Mouse (Mus musculus): ENCODE measurements around the gene Cdc37l1. TPM values are rescaled to one million over a fixed set of nuclear protein-coding genes. Genes with fewer than 3 reads are reported as not detected.
A peak's percentile ranks its signal among the peaks of the same experiment; 100 is the strongest.

The Cdc37l1 gene
- polyA plus RNA-seq, 1 experiment from 2014 or later, result 45.5 TPM

DNA sequence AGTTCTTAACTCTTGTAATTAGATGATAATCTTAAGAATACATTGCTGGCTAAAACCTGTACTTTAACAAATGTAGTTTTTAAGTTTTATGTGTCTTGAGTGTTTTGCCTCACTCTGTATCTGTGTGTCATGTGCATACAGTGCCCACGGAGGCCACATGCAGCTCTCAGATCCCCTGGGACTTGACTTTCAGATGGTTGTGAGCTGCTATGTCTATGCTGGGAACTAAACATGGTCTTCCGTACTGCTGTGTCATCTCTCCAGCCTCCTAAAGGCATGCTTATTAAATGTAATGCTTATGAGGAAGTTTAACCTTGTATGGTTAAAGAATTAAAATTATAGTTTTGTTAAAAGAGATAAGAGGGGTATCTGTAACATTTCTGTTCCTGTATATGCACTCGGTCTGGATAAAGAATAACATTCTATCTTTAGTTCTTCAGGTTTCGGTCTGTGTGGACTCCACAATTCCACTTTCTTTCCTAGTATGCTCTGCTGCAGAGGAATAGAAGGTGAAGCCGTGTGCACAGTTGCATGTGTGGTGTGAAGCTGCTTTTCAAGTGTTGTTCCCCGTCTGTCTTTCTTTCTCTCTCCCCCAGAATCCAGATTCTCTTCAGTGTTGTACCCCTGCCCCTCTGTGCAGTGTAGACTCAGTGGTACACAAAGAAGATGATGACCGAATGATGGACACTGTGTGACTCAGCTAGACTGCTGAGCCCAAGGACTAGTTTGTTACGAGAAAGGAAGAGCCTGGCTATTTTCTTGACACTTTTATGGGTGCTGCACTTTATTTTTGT is 25.5 kb downstream of the Cdc37l1 start:
- Histone ChIP-seq H3K4me1 (ENCODE audit: control insufficient read depth, insufficient read depth, low read length) (no peaks in the 10 kb centered on the region), H3K36me3 (ENCODE audit: control insufficient read depth, insufficient read depth, low read length) (peaks cover 9% of the 10 kb centered on the region; the same call in 1 of the 2 replicates)

DNA sequence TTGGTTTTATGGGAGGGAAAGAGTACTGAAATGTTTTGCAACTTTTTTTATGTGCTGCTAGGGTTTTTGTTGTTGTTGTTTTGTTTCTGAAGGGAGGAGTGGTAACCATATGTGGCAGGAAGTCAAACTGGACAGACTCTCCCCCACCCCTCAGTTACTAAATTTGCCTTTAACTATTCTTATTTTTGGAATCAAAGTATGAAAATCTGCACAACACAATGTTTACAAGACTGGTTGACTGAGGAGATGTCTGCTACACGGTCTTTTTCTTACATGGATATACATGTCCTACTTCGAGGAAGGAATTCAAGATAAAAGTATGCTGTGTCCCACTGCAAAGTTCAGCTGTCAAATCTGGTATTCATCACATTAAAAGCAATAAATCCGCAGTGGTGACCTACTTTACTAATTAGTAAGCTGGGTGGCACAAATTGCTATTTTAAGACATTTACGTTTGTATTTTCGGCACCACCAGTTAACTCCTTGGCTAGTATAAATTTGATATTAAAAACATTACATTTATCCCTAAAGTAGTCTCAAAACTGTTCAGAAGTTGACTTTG is 26.1 kb downstream of the Cdc37l1 start:
- Histone ChIP-seq H3K4me1 (ENCODE audit: control insufficient read depth, insufficient read depth, low read length) (no peaks in the 10 kb centered on the region), H3K36me3 (ENCODE audit: control insufficient read depth, insufficient read depth, low read length) (peaks cover 11% of the 10 kb centered on the region; the same call in 1 of the 2 replicates), H3K4me3 (ENCODE audit: low read depth, low read length) (no peak overlapping the region), H3K9me3 (ENCODE audit: control insufficient read depth, low read length) (no peaks in the 10 kb centered on the region), H3K27ac (ENCODE audit: low read depth, low read length) (no peak overlapping the region), H3K9ac (ENCODE audit: low read length) (no peak overlapping the region), H3K4me2 (no peak overlapping the region), H3K27me3 (ENCODE audit: control insufficient read depth, insufficient read depth, low read length) (no peaks in the 10 kb centered on the region)
- DNase-seq (ENCODE audit: low spot score, missing footprints) (no peak), ATAC-seq (ENCODE audit: low FRiP score) (no peak)
- WGBS, result 92% methylated on average over 5 of the region's 5 CpGs

More for the DNA sequence above, 25.5 kb downstream of the Cdc37l1 start:
- no peak overlapping the region for H3K27ac ChIP-seq (ENCODE audit: low read depth, low read length)
- H3K27me3 ChIP-seq (ENCODE audit: control insufficient read depth, insufficient read depth, low read length), result no peaks in the 10 kb centered on the region
- no peak overlapping the region for H3K9ac ChIP-seq (ENCODE audit: low read length)
- WGBS, result 87% methylated on average over 8 of the region's 8 CpGs
- H3K4me2 ChIP-seq, result no peak overlapping the region
- ATAC-seq (ENCODE audit: low FRiP score), result no peak
- H3K4me3 ChIP-seq (ENCODE audit: low read depth, low read length), result no peak overlapping the region
- DNase-seq (ENCODE audit: low spot score, missing footprints), result no peak
- no peaks in the 10 kb centered on the region for H3K9me3 ChIP-seq (ENCODE audit: control insufficient read depth, low read length)

DNA sequence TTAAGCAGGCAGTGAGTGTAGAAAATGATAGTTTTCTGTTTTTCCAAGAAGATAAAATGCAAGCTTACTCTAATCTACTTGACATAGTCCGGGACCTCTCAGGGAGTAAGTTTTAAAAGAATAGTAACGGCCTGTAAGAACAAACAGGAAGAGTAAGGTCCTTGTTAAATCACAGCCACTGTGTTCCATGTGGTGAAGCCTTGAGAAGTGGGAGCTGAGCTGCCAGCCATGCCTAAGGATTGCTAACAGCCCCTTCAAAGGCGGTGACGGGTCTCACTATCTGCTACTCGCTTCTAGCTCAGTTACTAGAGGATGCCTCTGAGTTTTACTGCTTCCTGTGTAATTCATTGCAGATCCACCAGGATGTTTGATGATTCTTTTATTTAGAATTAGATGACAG is 26.6 kb downstream of the Cdc37l1 start:
- DNase-seq (ENCODE audit: low spot score, missing footprints) (no peak), ATAC-seq (ENCODE audit: low FRiP score) (no peak)
- WGBS, result 90% methylated on average over 5 of the region's 5 CpGs
- no peak overlapping the region for H3K9ac ChIP-seq (ENCODE audit: low read length)
- no peak overlapping the region for H3K27ac ChIP-seq (ENCODE audit: low read depth, low read length)
- no peaks in the 10 kb centered on the region for H3K27me3 ChIP-seq (ENCODE audit: control insufficient read depth, insufficient read depth, low read length)
- peaks cover 16% of the 10 kb centered on the region; the same call in 1 of the 2 replicates for H3K36me3 ChIP-seq (ENCODE audit: control insufficient read depth, insufficient read depth, low read length)
- H3K4me3 ChIP-seq (ENCODE audit: low read depth, low read length), result no peak overlapping the region
- no peaks in the 10 kb centered on the region for H3K9me3 ChIP-seq (ENCODE audit: control insufficient read depth, low read length)
- H3K4me1 ChIP-seq (ENCODE audit: control insufficient read depth, insufficient read depth, low read length), result no peaks in the 10 kb centered on the region
- no peak overlapping the region for H3K4me2 ChIP-seq

DNA sequence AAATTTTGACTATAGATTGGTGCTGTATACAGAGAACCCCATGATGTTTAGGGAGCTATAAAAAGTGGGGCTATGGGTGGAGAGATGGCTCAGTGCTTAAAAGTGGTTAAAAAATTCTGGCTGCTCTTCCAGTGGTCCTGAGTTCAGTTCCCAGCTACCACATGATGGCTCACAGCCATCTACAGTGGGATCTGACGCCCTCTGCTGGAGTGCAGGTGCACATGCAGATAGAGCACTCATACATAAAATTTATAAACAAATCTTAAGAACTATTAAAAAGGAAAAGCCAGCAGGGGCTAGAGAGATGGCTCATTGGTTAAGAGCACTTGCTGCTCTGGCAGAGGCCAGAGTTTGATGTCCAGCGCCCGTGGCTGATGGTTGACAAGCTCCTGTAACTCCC is 29.5 kb downstream of the Cdc37l1 start:
- Histone ChIP-seq H3K9ac (ENCODE audit: low read length) (no peak overlapping the region), H3K4me3 (ENCODE audit: low read depth, low read length) (no peak overlapping the region), H3K27me3 (ENCODE audit: control insufficient read depth, insufficient read depth, low read length) (no peaks in the 10 kb centered on the region), H3K27ac (ENCODE audit: low read depth, low read length) (no peak overlapping the region), H3K4me2 (no peak overlapping the region), H3K9me3 (ENCODE audit: control insufficient read depth, low read length) (no peaks in the 10 kb centered on the region), H3K36me3 (ENCODE audit: control insufficient read depth, insufficient read depth, low read length) (peaks cover 18% of the 10 kb centered on the region; the same call in 1 of the 2 replicates), H3K4me1 (ENCODE audit: control insufficient read depth, insufficient read depth, low read length) (no peaks in the 10 kb centered on the region)
- ATAC-seq (ENCODE audit: low FRiP score) (no peak), DNase-seq (ENCODE audit: low spot score, missing footprints) (no peak)
- WGBS, result 89% methylated on average over 3 of the region's 3 CpGs

DNA sequence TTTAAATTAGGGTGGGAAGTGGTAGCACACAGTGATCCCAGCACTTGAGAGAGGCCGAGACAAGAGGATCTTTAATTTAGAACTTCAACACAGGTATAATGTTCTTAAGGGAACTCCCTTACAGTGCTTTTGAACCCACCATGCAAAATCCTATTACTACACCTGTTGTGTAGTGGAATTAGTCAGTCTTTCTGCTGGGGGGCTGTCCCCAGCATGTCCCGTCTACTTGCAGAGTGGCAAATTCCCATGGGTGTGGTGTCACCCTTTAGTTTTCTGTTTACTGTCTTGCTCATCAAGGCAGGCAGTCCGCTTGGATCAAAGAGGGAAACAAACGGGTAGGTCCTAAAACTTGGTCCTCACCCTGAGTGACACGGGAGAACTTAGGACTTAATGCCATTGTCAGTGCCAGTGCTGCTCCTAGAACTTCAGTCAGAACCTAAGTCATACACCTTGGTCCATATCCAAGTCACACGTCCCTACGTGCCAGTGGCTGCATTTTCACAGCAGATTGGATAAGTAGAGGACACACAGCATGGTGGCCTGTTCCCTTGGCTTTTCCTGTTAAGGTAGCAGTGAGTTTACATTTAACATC is 31.7 kb downstream of the Cdc37l1 start:
- Histone ChIP-seq H3K4me1 (ENCODE audit: control insufficient read depth, insufficient read depth, low read length) (no peaks in the 10 kb centered on the region), H3K36me3 (ENCODE audit: control insufficient read depth, insufficient read depth, low read length) (peaks cover 23% of the 10 kb centered on the region; the same call in 1 of the 2 replicates), H3K4me3 (ENCODE audit: low read depth, low read length) (no peak overlapping the region), H3K27ac (ENCODE audit: low read depth, low read length) (no peak overlapping the region), H3K4me2 (no peak overlapping the region), H3K27me3 (ENCODE audit: control insufficient read depth, insufficient read depth, low read length) (no peaks in the 10 kb centered on the region), H3K9ac (ENCODE audit: low read length) (no peak overlapping the region), H3K9me3 (ENCODE audit: control insufficient read depth, low read length) (no peaks in the 10 kb centered on the region)
- no peak for DNase-seq (ENCODE audit: low spot score, missing footprints)
- no peak for ATAC-seq (ENCODE audit: low FRiP score)
- 91% methylated on average over 7 of the region's 7 CpGs for WGBS

DNA sequence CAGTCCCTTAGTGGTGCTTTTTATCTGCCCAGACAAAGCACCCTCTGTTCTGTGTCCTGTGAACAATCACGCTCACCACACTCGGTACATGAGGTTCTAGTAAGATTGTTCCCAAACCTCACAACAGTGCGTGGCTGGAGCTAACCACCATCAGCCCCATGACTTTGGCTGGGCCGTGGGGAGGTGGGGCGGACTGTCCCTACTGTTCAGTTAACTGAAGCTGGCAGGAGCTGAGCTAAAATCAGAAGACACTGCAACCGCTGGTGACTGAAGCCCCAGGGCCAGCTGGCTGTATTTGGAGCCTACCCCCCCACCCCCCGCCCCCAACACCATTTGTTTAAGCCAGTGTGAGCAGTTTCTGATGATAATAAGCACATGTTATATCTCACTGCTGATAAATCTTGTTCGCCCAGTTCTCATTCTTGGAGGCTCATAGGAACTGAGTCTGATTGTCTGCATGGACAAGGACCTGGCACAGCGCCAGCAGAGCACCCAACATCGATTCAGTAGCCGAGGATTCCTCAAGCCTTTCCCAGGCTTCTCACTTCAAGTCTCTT is 34.3 kb downstream of the Cdc37l1 start:
- Histone ChIP-seq H3K36me3 (ENCODE audit: control insufficient read depth, insufficient read depth, low read length) (peaks cover 23% of the 10 kb centered on the region; the same call in 1 of the 2 replicates), H3K27ac (ENCODE audit: low read depth, low read length) (peak overlapping the region; percentile 7; the same call in 1 of the 2 replicates), H3K9me3 (ENCODE audit: control insufficient read depth, low read length) (no peaks in the 10 kb centered on the region), H3K27me3 (ENCODE audit: control insufficient read depth, insufficient read depth, low read length) (no peaks in the 10 kb centered on the region), H3K4me1 (ENCODE audit: control insufficient read depth, insufficient read depth, low read length) (no peaks in the 10 kb centered on the region), H3K9ac (ENCODE audit: low read length) (no peak overlapping the region), H3K4me3 (ENCODE audit: low read depth, low read length) (no peak overlapping the region), H3K4me2 (no peak overlapping the region)
- no peak for DNase-seq (ENCODE audit: low spot score, missing footprints)
- WGBS, result 84% methylated on average over 11 of the region's 11 CpGs
- ATAC-seq (ENCODE audit: low FRiP score), result no peak; the same call in 1 of the 2 replicates

DNA sequence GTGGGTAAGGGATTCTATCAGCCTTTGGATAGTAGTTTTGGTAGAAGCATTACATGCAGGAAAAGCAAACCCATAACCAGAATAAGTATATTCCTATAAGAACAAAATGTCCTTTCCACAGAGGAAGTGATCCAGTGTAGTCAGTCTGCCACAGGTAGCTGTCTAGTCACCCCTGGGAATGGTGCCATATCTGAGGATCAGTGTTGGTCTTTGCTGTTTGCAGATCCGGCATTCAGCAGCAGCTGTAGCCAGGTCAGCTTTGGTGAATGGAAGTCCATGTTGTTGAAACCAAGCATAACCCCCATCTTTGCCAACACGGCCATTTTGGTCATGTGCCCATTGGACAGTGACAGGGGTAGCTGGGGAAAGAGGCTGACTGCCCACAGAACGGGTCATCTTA is 41.6 kb downstream of the Cdc37l1 start:
- Histone ChIP-seq H3K9me3 (ENCODE audit: control insufficient read depth, low read length) (no peaks in the 10 kb centered on the region), H3K4me2 (no peak overlapping the region), H3K4me1 (ENCODE audit: control insufficient read depth, insufficient read depth, low read length) (no peaks in the 10 kb centered on the region), H3K36me3 (ENCODE audit: control insufficient read depth, insufficient read depth, low read length) (peaks cover 5% of the 10 kb centered on the region; the same call in 1 of the 2 replicates), H3K9ac (ENCODE audit: low read length) (no peak overlapping the region), H3K27ac (ENCODE audit: low read depth, low read length) (no peak overlapping the region), H3K27me3 (ENCODE audit: control insufficient read depth, insufficient read depth, low read length) (no peaks in the 10 kb centered on the region), H3K4me3 (ENCODE audit: low read depth, low read length) (no peak overlapping the region)
- no peak for ATAC-seq (ENCODE audit: low FRiP score)
- WGBS, result 89% methylated on average over 3 of the region's 3 CpGs
- no peak for DNase-seq (ENCODE audit: low spot score, missing footprints)

DNA sequence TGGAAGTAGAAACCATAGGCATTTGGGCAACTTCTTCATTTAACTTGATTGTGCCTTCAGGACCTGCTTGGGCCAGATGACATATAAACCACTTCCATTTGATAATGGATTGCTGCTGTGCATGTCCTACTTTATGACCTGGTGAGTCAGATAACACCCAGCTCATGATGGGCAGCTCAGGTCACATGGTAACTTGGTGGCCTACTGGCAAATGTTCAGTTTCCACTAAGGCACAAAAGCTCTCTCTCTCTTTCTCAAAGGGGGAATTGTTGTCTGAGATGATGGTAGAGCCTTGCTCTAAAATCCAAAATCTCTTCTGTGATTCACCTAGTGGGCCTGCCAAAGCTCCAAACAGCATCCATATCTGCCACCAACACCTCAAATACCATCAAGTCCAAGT is 42.5 kb downstream of the Cdc37l1 start:
- Histone ChIP-seq H3K27me3 (ENCODE audit: control insufficient read depth, insufficient read depth, low read length) (no peaks in the 10 kb centered on the region), H3K4me3 (ENCODE audit: low read depth, low read length) (no peak overlapping the region), H3K9ac (ENCODE audit: low read length) (no peak overlapping the region), H3K36me3 (ENCODE audit: control insufficient read depth, insufficient read depth, low read length) (peaks cover 3% of the 10 kb centered on the region; the same call in 1 of the 2 replicates), H3K9me3 (ENCODE audit: control insufficient read depth, low read length) (no peaks in the 10 kb centered on the region), H3K27ac (ENCODE audit: low read depth, low read length) (no peak overlapping the region), H3K4me1 (ENCODE audit: control insufficient read depth, insufficient read depth, low read length) (no peaks in the 10 kb centered on the region), H3K4me2 (no peak overlapping the region)
- no peak for ATAC-seq (ENCODE audit: low FRiP score)
- DNase-seq (ENCODE audit: low spot score, missing footprints), result no peak

DNA sequence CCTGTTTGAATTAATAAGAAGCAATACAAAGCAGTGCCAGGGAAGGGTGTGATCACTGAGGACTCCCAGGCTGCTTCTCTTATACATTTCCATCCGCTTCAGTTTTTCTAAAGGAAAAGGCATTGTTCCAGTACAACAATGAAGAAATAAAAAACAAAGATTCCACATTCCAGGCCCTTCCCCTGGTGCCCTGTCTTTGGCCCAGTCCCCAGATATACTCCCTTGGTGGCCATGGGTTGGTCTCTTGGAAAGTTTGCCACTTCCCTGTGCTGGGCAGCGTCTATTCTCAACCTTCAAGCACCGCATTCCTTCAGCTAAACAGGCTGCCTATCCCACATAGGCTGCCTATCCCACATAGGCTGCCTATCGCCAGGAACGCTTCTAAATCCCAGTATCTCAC is 46.9 kb downstream of the Cdc37l1 start:
- Histone ChIP-seq H3K36me3 (ENCODE audit: control insufficient read depth, insufficient read depth, low read length) (peaks cover 3% of the 10 kb centered on the region; the same call in 1 of the 2 replicates), H3K4me2 (no peak overlapping the region), H3K27ac (ENCODE audit: low read depth, low read length) (no peak overlapping the region), H3K4me1 (ENCODE audit: control insufficient read depth, insufficient read depth, low read length) (no peaks in the 10 kb centered on the region), H3K4me3 (ENCODE audit: low read depth, low read length) (no peak overlapping the region), H3K27me3 (ENCODE audit: control insufficient read depth, insufficient read depth, low read length) (no peaks in the 10 kb centered on the region), H3K9ac (ENCODE audit: low read length) (no peak overlapping the region), H3K9me3 (ENCODE audit: control insufficient read depth, low read length) (no peaks in the 10 kb centered on the region; the same call in 1 of the 2 replicates)
- no peak for ATAC-seq (ENCODE audit: low FRiP score)
- DNase-seq (ENCODE audit: low spot score, missing footprints), result no peak
- WGBS, result 92% methylated on average over 5 of the region's 5 CpGs

Data from midbrain, embryonic 11.5 days (tissue).